Mouse (Mus musculus): Measurements from ENCODE around the gene Grip2. TPM values are rescaled to one million over a fixed set of nuclear protein-coding genes. Genes with fewer than 3 reads are reported as not detected.

The Grip2 gene
- polyA plus RNA-seq, 1 experiment from 2014 or later: 0.58 TPM

DNA sequence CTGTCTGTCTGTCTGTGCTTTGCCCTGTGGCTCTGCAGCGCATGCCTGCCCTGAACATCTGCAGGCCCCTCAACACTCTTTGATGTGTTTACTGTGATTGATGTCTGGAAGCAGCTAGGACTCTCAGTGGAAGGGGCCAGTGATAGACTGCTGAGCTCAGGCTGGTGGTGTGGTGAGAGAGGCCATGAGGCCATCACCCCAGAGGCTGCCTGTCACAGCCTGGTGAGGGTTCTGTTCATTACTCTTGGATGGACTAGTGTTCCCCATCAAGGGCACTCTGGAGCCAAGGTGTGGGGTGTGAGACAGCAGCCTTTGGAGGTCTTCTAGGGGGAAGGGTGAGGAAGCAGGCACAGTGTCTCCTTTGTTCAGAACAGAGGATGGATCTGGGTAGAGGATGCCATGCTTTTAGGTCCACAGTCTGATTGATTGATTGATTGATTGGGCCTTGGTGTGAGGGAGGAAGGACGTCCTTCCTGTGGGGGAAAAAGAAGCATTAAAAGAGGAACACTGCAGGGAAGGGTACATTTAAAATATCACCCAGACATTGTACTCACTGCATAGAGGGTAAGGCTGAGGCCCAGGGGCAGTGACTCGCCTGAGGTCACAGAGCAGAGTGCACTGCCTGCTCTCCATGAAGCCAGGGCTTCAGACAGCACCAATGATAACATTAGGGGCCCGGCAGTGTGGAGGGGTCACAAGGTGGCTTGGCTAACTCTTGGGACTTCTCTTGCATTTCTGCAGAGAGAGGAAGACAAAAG lies 114.8 kb downstream of the Grip2 start:
- Histone ChIP-seq H3K9me3 (no peaks in the 10 kb centered on the region), H3K27me3 (replicated peaks) (no peaks in the 10 kb centered on the region), H3K4me1 (peaks cover 32% of the 10 kb centered on the region), H3K9ac (no peak overlapping the region), H3K4me2 (0 out of 2 replicates have a peak overlapping the region, but pooled peaks have one; percentile 21), H3K36me3 (no peaks in the 10 kb centered on the region), H3K27ac (peak overlapping the region; percentile 78), H3K4me3 (replicated peaks) (no peak overlapping the region)
- ATAC-seq (ENCODE audit: insufficient read depth, low FRiP score, low read depth): peak; percentile 10; the same call in 1 of the 2 replicates
- 18% methylated on average over 4 of the region's 4 CpGs for WGBS

Other genes starting within 250 kb of the Grip2 start
- gene Slc6a6, start 143.2 kb downstream of the Grip2 start, polyA plus RNA-seq (2015; fragmentation: Nextera tagmentation; extraction: Ambion mirVana): 54.6 and 63.0 TPM in 2 replicates
- 31.8 and 35.3 TPM in 2 replicates for gene Ccdc174, start 50.8 kb upstream of the Grip2 start, polyA plus RNA-seq (2015; fragmentation: Nextera tagmentation; extraction: Ambion mirVana)
- 0.32 and 0.40 TPM in 2 replicates for gene 4930590J08Rik, start 75.6 kb upstream of the Grip2 start, polyA plus RNA-seq (2015; fragmentation: Nextera tagmentation; extraction: Ambion mirVana)
- 7.8 and 8.7 TPM in 2 replicates for gene Fgd5, start 151.6 kb upstream of the Grip2 start, polyA plus RNA-seq (2015; fragmentation: Nextera tagmentation; extraction: Ambion mirVana)

Data from stomach, embryonic 15.5 days (tissue).